Mouse (Mus musculus) heart, embryonic 16.5 days (tissue): Measurements from ENCODE around the gene P2rx7. TPM values are rescaled to one million over a fixed set of nuclear protein-coding genes. Genes with fewer than 3 reads are reported as not detected.

ENCODE experiments used
- microRNA-seq: library from miRNA; unstranded; fragments of <30 nt; microRNA quantifications from one replicate; pipeline ENCODE4, GENCODE M21; 2017
- polyA plus RNA-seq: library from polyadenylated mRNA; unstranded; fragments of >200 nt; fragmentation: Nextera tagmentation; extraction: Ambion mirVana; gene quantifications from 2 replicates; pipeline ENCODE4 v1.2.1, GENCODE M21; 2015

Gene P2rx7
- polyA plus RNA-seq, 1 experiment from 2014 or later, result 2.7 TPM

Small RNA genes lying within 50 kb of the gene (microRNA-seq; reads per million reads assigned to microRNA genes)
- gene Mir8115, result not detected

Other genes starting within 250 kb of the P2rx7 start
- gene Anapc7, start 222.2 kb upstream of the P2rx7 start, polyA plus RNA-seq, result 39.4 and 40.2 TPM in 2 replicates
- gene Atp2a2, start 141.7 kb upstream of the P2rx7 start, polyA plus RNA-seq, result 306 and 316 TPM in 2 replicates
- 30.6 and 33.1 TPM in 2 replicates for gene Ift81, start 29.4 kb upstream of the P2rx7 start, polyA plus RNA-seq
- 21.2 and 21.7 TPM in 2 replicates for gene P2rx4, start 63.6 kb downstream of the P2rx7 start, polyA plus RNA-seq
- 12.6 and 13.8 TPM in 2 replicates for gene Camkk2, start 135.5 kb downstream of the P2rx7 start, polyA plus RNA-seq
- 327 and 339 TPM in 2 replicates for gene Anapc5, start 177.4 kb downstream of the P2rx7 start, polyA plus RNA-seq
- gene Rnf34, start 206.1 kb downstream of the P2rx7 start, polyA plus RNA-seq, result 32.6 and 35.9 TPM in 2 replicates